Mouse (Mus musculus) lung, embryonic 16.5 days (tissue): Measurements from ENCODE around the gene Rbm8a2. TPM values are rescaled to one million over a fixed set of nuclear protein-coding genes. Genes with fewer than 3 reads are reported as not detected.
"Not testable (repeated sequence)": the region's sequence is repeated elsewhere in the genome, so short reads cannot be mapped to it uniquely, and the experiment has no call there.

ENCODE experiments used
- ATAC-seq: fragments of 200-750 bp; cut with Nextera tagmentation; 2 replicates; pipeline ENCODE4 v1.8.0; 2017; ENCODE audit warnings: low read depth, mild to moderate bottlenecking, moderate library complexity
- H3K27ac ChIP-seq: fragments of 300-500 bp; sonication (generic); 2 replicates; pipeline ENCODE4 v1.5.1; 2014; ENCODE audit warnings: mild to moderate bottlenecking, control low read depth, low read length
- H3K27me3 ChIP-seq: fragments of 300-500 bp; sonication (generic); 2 replicates; pipeline ENCODE4 v1.6.1; 2014; ENCODE audit warnings: low read depth, low read length, mixed read lengths; ENCODE audit not compliant: control insufficient read depth, insufficient read depth
- H3K36me3 ChIP-seq: fragments of 300-500 bp; sonication (generic); 2 replicates; pipeline ENCODE4 v1.6.1; 2014; ENCODE audit warnings: low read length; ENCODE audit not compliant: control insufficient read depth, insufficient read depth
- H3K4me1 ChIP-seq: fragments of 300-500 bp; sonication (generic); replicated peaks from 2 replicates; pipeline ENCODE4 v1.6.1; 2014; ENCODE audit warnings: low read length, mixed read lengths; ENCODE audit not compliant: control insufficient read depth, insufficient read depth
- H3K4me2 ChIP-seq: fragments of 300-500 bp; sonication (generic); 2 replicates; pipeline ENCODE4 v1.6.1; 2014; ENCODE audit warnings: low read depth, low read length, control low read depth
- H3K4me3 ChIP-seq: fragments of 300-500 bp; sonication (generic); 2 replicates; pipeline ENCODE4 v1.5.1; 2014; ENCODE audit warnings: mild to moderate bottlenecking, low read length, control low read depth
- H3K9ac ChIP-seq: fragments of 300-500 bp; sonication (generic); 2 replicates; pipeline ENCODE4 v1.6.1; 2014; ENCODE audit warnings: low read length, control low read depth
- H3K9me3 ChIP-seq: fragments of 300-500 bp; sonication (generic); 2 replicates; pipeline ENCODE4 v1.6.1; 2016; ENCODE audit warnings: low read length; ENCODE audit not compliant: control insufficient read depth
- WGBS: fragments of 180-500 bp; shearing (Covaris S2); extraction: QIAGEN DNeasy Blood & Tissue Kit; methylation state at CpG from one replicate; pipeline ENCODE4 v1.1.7; 2014; 5-methylcytosine and 5-hydroxymethylcytosine counted together
- polyA plus RNA-seq: library from polyadenylated mRNA; unstranded; fragments of >200 nt; fragmentation: Nextera tagmentation; extraction: Ambion mirVana; gene quantifications from 2 replicates; pipeline ENCODE4 v1.2.1, GENCODE M21; 2015

Gene Rbm8a2
- 0.45 and 1.1 TPM in 2 replicates for polyA plus RNA-seq

GRCm38 (mm10) chr1:175979014-175979413 is at the start of gene Rbm8a2:
Gene Rbm8a2 (minus strand): TSS chr1:175979114.
- H3K27me3 ChIP-seq, H3K9me3 ChIP-seq, ATAC-seq, H3K27ac ChIP-seq, H3K4me3 ChIP-seq, H3K36me3 ChIP-seq, H3K9ac ChIP-seq, H3K4me2 ChIP-seq, H3K4me1 ChIP-seq: not testable (repeated sequence)
- 89% methylated on average over 7 of the region's 7 CpGs for WGBS

GRCm38 (mm10) chr1:176028397-176028796 is 49.5 kb upstream of the Rbm8a2 start:
- Histone ChIP-seq H3K27me3 (no peaks in the 10 kb centered on the region), H3K27ac (no peak overlapping the region), H3K4me1 (no peaks in the 10 kb centered on the region), H3K4me3 (no peak overlapping the region), H3K9me3 (no peaks in the 10 kb centered on the region), H3K36me3 (no peaks in the 10 kb centered on the region), H3K9ac (no peak overlapping the region), H3K4me2 (no peak overlapping the region)
- WGBS: 70% methylated on average over 3 of the region's 3 CpGs
- ATAC-seq: no peak

- Histone ChIP-seq H3K4me3 (no peak overlapping the region), H3K4me2 (no peak overlapping the region), H3K36me3 (no peaks in the 10 kb centered on the region), H3K9ac (no peak overlapping the region), H3K9me3 (no peaks in the 10 kb centered on the region), H3K27me3 (no peaks in the 10 kb centered on the region), H3K4me1 (no peaks in the 10 kb centered on the region), H3K27ac (no peak overlapping the region)
- WGBS: 66% methylated on average over 1 of the region's 1 CpGs
- no peak for ATAC-seq
Measured at GRCm38 (mm10) chr1:176024501-176024900, 45.6 kb upstream of the Rbm8a2 start.

- no peak for ATAC-seq
- H3K27me3 ChIP-seq: no peaks in the 10 kb centered on the region
- H3K9ac ChIP-seq: no peak overlapping the region
- H3K4me3 ChIP-seq: no peak overlapping the region
- no peaks in the 10 kb centered on the region for H3K9me3 ChIP-seq
- H3K27ac ChIP-seq: no peak overlapping the region
- 88% methylated on average over 3 of the region's 3 CpGs for WGBS
- H3K4me2 ChIP-seq: no peak overlapping the region
- H3K4me1 ChIP-seq: no peaks in the 10 kb centered on the region
- H3K36me3 ChIP-seq: no peaks in the 10 kb centered on the region
Measured at GRCm38 (mm10) chr1:176018523-176018922, 39.6 kb upstream of the Rbm8a2 start.

- no peak overlapping the region for H3K9ac ChIP-seq
- H3K36me3 ChIP-seq: no peaks in the 10 kb centered on the region
- H3K27ac ChIP-seq: no peak overlapping the region
- no peaks in the 10 kb centered on the region for H3K9me3 ChIP-seq
- no peak for ATAC-seq
- no peaks in the 10 kb centered on the region for H3K4me1 ChIP-seq
- H3K4me3 ChIP-seq: no peak overlapping the region
- WGBS: 57% methylated on average over 3 of the region's 3 CpGs
- no peak overlapping the region for H3K4me2 ChIP-seq
- H3K27me3 ChIP-seq: no peaks in the 10 kb centered on the region
Measured at GRCm38 (mm10) chr1:176016076-176016475, 37.2 kb upstream of the Rbm8a2 start.

- no peaks in the 10 kb centered on the region for H3K36me3 ChIP-seq
- no peaks in the 10 kb centered on the region for H3K9me3 ChIP-seq
- H3K27ac ChIP-seq: no peak overlapping the region
- ATAC-seq: no peak
- H3K4me3 ChIP-seq: no peak overlapping the region
- H3K9ac ChIP-seq: no peak overlapping the region
- WGBS: 30% methylated on average over 3 of the region's 3 CpGs
- H3K27me3 ChIP-seq: no peaks in the 10 kb centered on the region
- H3K4me1 ChIP-seq: no peaks in the 10 kb centered on the region
- H3K4me2 ChIP-seq: no peak overlapping the region
Measured at GRCm38 (mm10) chr1:176013497-176014268, 34.8 kb upstream of the Rbm8a2 start.

- H3K9ac ChIP-seq: no peak overlapping the region
- peaks cover 2% of the 10 kb centered on the region; the same call in 1 of the 2 replicates for H3K9me3 ChIP-seq
- H3K4me2 ChIP-seq: no peak overlapping the region
- H3K36me3 ChIP-seq: no peaks in the 10 kb centered on the region
- no peak overlapping the region for H3K4me3 ChIP-seq
- H3K27ac ChIP-seq: no peak overlapping the region
- H3K27me3 ChIP-seq: no peaks in the 10 kb centered on the region
- no peak for ATAC-seq
- H3K4me1 ChIP-seq: no peaks in the 10 kb centered on the region
Measured at GRCm38 (mm10) chr1:176011535-176011934, 32.6 kb upstream of the Rbm8a2 start.

GRCm38 (mm10) chr1:176011072-176011471 is 32.2 kb upstream of the Rbm8a2 start:
- no peak for ATAC-seq
- no peaks in the 10 kb centered on the region for H3K27me3 ChIP-seq

GRCm38 (mm10) chr1:176008411-176008810 is 29.5 kb upstream of the Rbm8a2 start:
- no peaks in the 10 kb centered on the region for H3K27me3 ChIP-seq
- H3K27ac ChIP-seq: no peak overlapping the region
- peaks cover 2% of the 10 kb centered on the region; the same call in 1 of the 2 replicates for H3K9me3 ChIP-seq
- H3K4me2 ChIP-seq: no peak overlapping the region
- ATAC-seq: no peak
- H3K4me3 ChIP-seq: no peak overlapping the region
- no peak overlapping the region for H3K9ac ChIP-seq
- H3K36me3 ChIP-seq: no peaks in the 10 kb centered on the region
- no peaks in the 10 kb centered on the region for H3K4me1 ChIP-seq
- WGBS: 68% methylated on average over 2 of the region's 2 CpGs

More at GRCm38 (mm10) chr1:176011072-176011471, 32.2 kb upstream of the Rbm8a2 start:
- H3K4me1 ChIP-seq: no peaks in the 10 kb centered on the region
- no peak overlapping the region for H3K4me2 ChIP-seq
- no peak overlapping the region for H3K27ac ChIP-seq
- peaks cover 2% of the 10 kb centered on the region; the same call in 1 of the 2 replicates for H3K9me3 ChIP-seq
- H3K9ac ChIP-seq: no peak overlapping the region
- no peaks in the 10 kb centered on the region for H3K36me3 ChIP-seq
- no peak overlapping the region for H3K4me3 ChIP-seq
